Mouse (Mus musculus) myocyte (in vitro differentiated cells): ENCODE results near the gene Jph2.

Source experiments
- CEBPB ChIP-seq: IDR thresholded peaks from 2 replicates; pipeline ENCODE4 v1.6.1; 2011; ENCODE audit warnings: mild to moderate bottlenecking, moderate library complexity; ENCODE audit not compliant: poor library complexity, insufficient read depth, severe bottlenecking
- E2F4 ChIP-seq: IDR thresholded peaks from one replicate; pipeline ENCODE4 v1.6.1; 2011; ENCODE audit warnings: mild to moderate bottlenecking, control low read depth, moderate library complexity; ENCODE audit not compliant: insufficient read depth
- MAX ChIP-seq: IDR thresholded peaks from one replicate; pipeline ENCODE4 v1.6.1; 2011; ENCODE audit warnings: low read depth, mild to moderate bottlenecking, control low read depth
- MYOD1 ChIP-seq, 3 experiments: IDR thresholded peaks; one replicate each; pipeline ENCODE4 v1.6.1; 2011; ENCODE audit warnings: control low read depth in 2 of 3, low read depth in 2 of 3, mild to moderate bottlenecking in 2 of 3, moderate library complexity in 1 of 3; ENCODE audit not compliant: insufficient read length in 2 of 3, control insufficient read depth in 1 of 3
- MYOG ChIP-seq, 3 experiments: IDR thresholded peaks; one replicate each; pipeline ENCODE4 v1.6.1; 2011; ENCODE audit warnings: control low read depth in 2 of 3, low read depth in 2 of 3, mild to moderate bottlenecking in 2 of 3; ENCODE audit not compliant: insufficient read length in 2 of 3, control insufficient read depth in 1 of 3, insufficient read depth in 1 of 3
- POLR2A ChIP-seq: IDR thresholded peaks from one replicate; pipeline ENCODE4 v1.6.1; 2011; ENCODE audit warnings: low read depth, mild to moderate bottlenecking, control low read depth, moderate library complexity; ENCODE audit not compliant: insufficient read length
- POLR2AphosphoS2 ChIP-seq: IDR thresholded peaks from one replicate; pipeline ENCODE4 v1.6.1; 2011; ENCODE audit warnings: low read depth, control low read depth; ENCODE audit not compliant: insufficient read length
- SRF ChIP-seq: IDR thresholded peaks from one replicate; pipeline ENCODE4 v1.6.1; 2011; ENCODE audit warnings: low read depth; ENCODE audit not compliant: control insufficient read depth, insufficient read length
- TCF12 ChIP-seq: IDR thresholded peaks from one replicate; pipeline ENCODE4 v1.6.1; 2011; ENCODE audit warnings: mild to moderate bottlenecking, control low read depth; ENCODE audit not compliant: poor library complexity, insufficient read depth, severe bottlenecking
- TCF3 ChIP-seq: IDR thresholded peaks from one replicate; pipeline ENCODE4 v1.6.1; 2011; ENCODE audit warnings: low read depth, control low read depth; ENCODE audit not compliant: insufficient read length
- USF1 ChIP-seq: IDR thresholded peaks from one replicate; pipeline ENCODE4 v1.6.1; 2011; ENCODE audit warnings: low read depth, mild to moderate bottlenecking, control low read depth, moderate library complexity

- TF ChIP-seq POLR2A (no peak), POLR2AphosphoS2 (no peak), USF1 (no peak), TCF12 (no peak), MAX (no peak), TCF3 (no peak), MYOD1 (IDR thresholded peaks at IDR 0.05; ENCODE audit: control insufficient read depth in 1 of 3, insufficient read length in 2 of 3, low read depth in 2 of 3) (no peak), SRF (no peak), MYOG (IDR thresholded peaks at IDR 0.05; ENCODE audit: control insufficient read depth in 1 of 3, insufficient read depth in 1 of 3, insufficient read length in 2 of 3, low read depth in 2 of 3) (no peak), E2F4 (no peak), CEBPB (no peak)
These were observed 94.8 kb downstream of the Jph2 start for GRCm38 (mm10) chr2:163303037-163303436.
